Mouse (Mus musculus) cerebellum, adult (tissue): ENCODE measurements around the gene Prokr1.
"Not testable (repeated sequence)": the region's sequence is repeated elsewhere in the genome, so short reads cannot be mapped to it uniquely, and the experiment has no call there.

Experiments used
- ATAC-seq: cut with Nextera tagmentation; 2 replicates; pipeline ENCODE4 v1.9.2; 2017; ENCODE audit warnings: mild to moderate bottlenecking, moderate library complexity, mixed read lengths; ENCODE audit not compliant: insufficient number of reproducible peaks, low FRiP score, low TSS enrichment

The Prokr1 gene

GRCm38 (mm10) chr6:87590394-87591281, at the start of gene Prokr1:
Gene Prokr1, minus strand, starts transcription at chr6:87590743.
- ATAC-seq: peak; percentile 49; the same call in 1 of the 2 replicates

- ATAC-seq: no peak
Observed at GRCm38 (mm10) chr6:87638134-87638660, 47.7 kb upstream of the Prokr1 start.

- no peak for ATAC-seq
Observed at GRCm38 (mm10) chr6:87632176-87632575, 41.6 kb upstream of the Prokr1 start.

GRCm38 (mm10) chr6:87628936-87629335, 38.4 kb upstream of the Prokr1 start:
- ATAC-seq: not testable (repeated sequence)

- ATAC-seq: no peak
Observed at GRCm38 (mm10) chr6:87623151-87623550, 32.6 kb upstream of the Prokr1 start.

- no peak for ATAC-seq
Observed at GRCm38 (mm10) chr6:87621281-87621680, 30.7 kb upstream of the Prokr1 start.

GRCm38 (mm10) chr6:87618021-87618420, 27.5 kb upstream of the Prokr1 start:
- no peak for ATAC-seq

- no peak for ATAC-seq
Observed at GRCm38 (mm10) chr6:87615696-87616083, 25.1 kb upstream of the Prokr1 start.

GRCm38 (mm10) chr6:87614794-87615695, 24.5 kb upstream of the Prokr1 start:
- no peak for ATAC-seq

GRCm38 (mm10) chr6:87599825-87600224, 9.3 kb upstream of the Prokr1 start:
- no peak for ATAC-seq

- ATAC-seq: no peak
Observed at GRCm38 (mm10) chr6:87597116-87597833, 6.7 kb upstream of the Prokr1 start.

GRCm38 (mm10) chr6:87594188-87594587, 3.6 kb upstream of the Prokr1 start:
- no peak for ATAC-seq

GRCm38 (mm10) chr6:87589718-87590393, 687 bp downstream of the Prokr1 start:
- no peak for ATAC-seq

- ATAC-seq: no peak
Observed at GRCm38 (mm10) chr6:87583991-87584390, 6.6 kb downstream of the Prokr1 start.

- no peak for ATAC-seq
Observed at GRCm38 (mm10) chr6:87583183-87583611, 7.3 kb downstream of the Prokr1 start.

GRCm38 (mm10) chr6:87582456-87582855, 8.1 kb downstream of the Prokr1 start:
- ATAC-seq: no peak

- no peak for ATAC-seq
Observed at GRCm38 (mm10) chr6:87581581-87581980, 9.0 kb downstream of the Prokr1 start.

GRCm38 (mm10) chr6:87581071-87581470, 9.5 kb downstream of the Prokr1 start:
- ATAC-seq: no peak

GRCm38 (mm10) chr6:87578247-87578646, 12.3 kb downstream of the Prokr1 start:
- no peak for ATAC-seq
